Comparison of ENCODE assay signal across 18 mouse cellular contexts in genomic region chr9:44077266-44077910, GRCm38 (mm10). TPM values are rescaled to one million over a fixed set of nuclear protein-coding genes. Genes with fewer than 3 reads are reported as not detected.
DNase-seq lines count a peak whose midpoint lies in the region; ATAC-seq lines count a peak whose summit lies in the region.
"Had no signal": no experiment of that assay in that cellular context is flagged by ENCODE, and none has a peak within 500 bp of the region (broad histone marks: within the 10 kb centered on the region; RNA-seq: fewer than 3 reads in every experiment).

No protein-coding gene starts in this region.

- 75% methylated on average over 11 of the region's 11 CpGs for WGBS in heart, embryonic 11.5 days (ENCODE audit: insufficient replicate concordance)
- 85% methylated on average over 11 of the region's 11 CpGs for WGBS in kidney, embryonic 15.5 days
- 78% methylated on average over 11 of the region's 11 CpGs for WGBS in heart, embryonic 16.5 days

- H3K27ac ChIP-seq in heart, embryonic 11.5 days (ENCODE audit: low read depth, low read length) = no peak overlapping the region
- H3K27ac ChIP-seq in kidney, embryonic 15.5 days = 0 out of 2 replicates have a peak overlapping the region, but pooled peaks have one; percentile 87
- peak overlapping the region; percentile 93; the same call in 1 of the 2 replicates for H3K27ac ChIP-seq in heart, embryonic 16.5 days (ENCODE audit: low read length)
- H3K27ac ChIP-seq: forebrain, embryonic 12.5 days; midbrain, embryonic 12.5 days; stomach, postnatal 0 days had no signal

- no peak overlapping the region for H3K9ac ChIP-seq in heart, embryonic 11.5 days (ENCODE audit: low read depth, low read length)
- H3K9ac ChIP-seq in kidney, embryonic 15.5 days = no peak overlapping the region
- no peak overlapping the region for H3K9ac ChIP-seq in heart, embryonic 16.5 days (ENCODE audit: low read length)
- H3K9ac ChIP-seq: forebrain, embryonic 12.5 days; midbrain, embryonic 12.5 days had no signal

- H3K27me3 ChIP-seq in heart, embryonic 11.5 days (ENCODE audit: control insufficient read depth, insufficient read depth, low read length) = no peaks in the 10 kb centered on the region
- peaks cover 2% of the 10 kb centered on the region; the same call in 1 of the 2 replicates for H3K27me3 ChIP-seq in kidney, embryonic 15.5 days
- no peaks in the 10 kb centered on the region for H3K27me3 ChIP-seq in heart, embryonic 16.5 days (ENCODE audit: control insufficient read depth, insufficient read depth, low read length)

- DNase-seq in cerebellum, adult 11-12 months = peak; percentile 52
- no peak for DNase-seq in cerebellum, postnatal 10 days
- DNase-seq in heart, postnatal 36 days = no peak
- no peak for DNase-seq in kidney, postnatal 10 days
- DNase-seq in thymus, postnatal 0 days (ENCODE audit: low spot score) = no peak
- DNase-seq: adrenal gland, postnatal 25 days; lung, adult 2 months had no signal

- intact Hi-C loops in heart, postnatal 36 days (cut with DNase I) = no loop called here

- ATAC-seq in heart, embryonic 11.5 days (replicated peaks; ENCODE audit: insufficient number of reproducible peaks, low FRiP score, low TSS enrichment) = no peak
- ATAC-seq in kidney, embryonic 15.5 days (replicated peaks; ENCODE audit: low FRiP score) = no peak
- ATAC-seq in heart, embryonic 16.5 days (replicated peaks; ENCODE audit: extremely low read depth, insufficient read depth, low FRiP score) = no peak

- H3K4me1 ChIP-seq in heart, embryonic 11.5 days (ENCODE audit: control insufficient read depth, insufficient read depth, low read length) = peaks cover 44% of the 10 kb centered on the region
- H3K4me1 ChIP-seq in kidney, embryonic 15.5 days = peaks cover 72% of the 10 kb centered on the region
- H3K4me1 ChIP-seq in heart, embryonic 16.5 days (ENCODE audit: control insufficient read depth, insufficient read depth, low read length) = peaks cover 60% of the 10 kb centered on the region

- peak overlapping the region; percentile 33; the same call in 1 of the 2 replicates for H3K4me2 ChIP-seq in heart, embryonic 11.5 days
- H3K4me2 ChIP-seq in kidney, embryonic 15.5 days = no peak overlapping the region
- no peak overlapping the region for H3K4me2 ChIP-seq in heart, embryonic 16.5 days (ENCODE audit: low read depth, low read length)
- H3K4me2 ChIP-seq: forebrain, embryonic 12.5 days; midbrain, embryonic 12.5 days had no signal

- no peaks in the 10 kb centered on the region for H3K9me3 ChIP-seq in heart, embryonic 11.5 days (replicated peaks; ENCODE audit: control insufficient read depth, low read length)
- no peaks in the 10 kb centered on the region for H3K9me3 ChIP-seq in kidney, embryonic 15.5 days (replicated peaks)
- no peaks in the 10 kb centered on the region for H3K9me3 ChIP-seq in heart, embryonic 16.5 days (replicated peaks; ENCODE audit: control insufficient read depth, low read length)
- H3K9me3 ChIP-seq: forebrain, embryonic 12.5 days; midbrain, embryonic 12.5 days had no signal

- H3K36me3 ChIP-seq in heart, embryonic 11.5 days (ENCODE audit: control insufficient read depth, insufficient read depth, low read length) = no peaks in the 10 kb centered on the region
- H3K36me3 ChIP-seq in kidney, embryonic 15.5 days = no peaks in the 10 kb centered on the region
- 0 out of 2 replicates have a peak, but pooled peaks cover 2% of the 10 kb centered on the region for H3K36me3 ChIP-seq in heart, embryonic 16.5 days (ENCODE audit: control insufficient read depth, insufficient read depth)
- H3K36me3 ChIP-seq: forebrain, embryonic 12.5 days; midbrain, embryonic 12.5 days had no signal

- no peak overlapping the region for H3K4me3 ChIP-seq in heart, embryonic 11.5 days (ENCODE audit: low read depth, low read length)
- no peak overlapping the region for H3K4me3 ChIP-seq in kidney, embryonic 15.5 days (replicated peaks)
- no peak overlapping the region for H3K4me3 ChIP-seq in heart, embryonic 16.5 days (ENCODE audit: low read length)
- H3K4me3 ChIP-seq: forebrain, embryonic 12.5 days; midbrain, embryonic 12.5 days had no signal

RNA-seq across cellular contexts. Expression of gene Usp2, which starts 10.6 kb away (rescaled TPM):
- polyA plus RNA-seq in heart, embryonic 11.5 days (2014; fragmentation: Nextera tagmentation; extraction: Ambion mirVana) = 51.3 and 53.8 TPM in 2 replicates
- 100 to 1,000 TPM; 137 to 198 TPM for total RNA-seq in heart, postnatal 36 days (2021)
- polyA plus RNA-seq in kidney, embryonic 15.5 days (2015; fragmentation: Nextera tagmentation; extraction: Ambion mirVana) = 31.9 and 36.8 TPM in 2 replicates
- 77.5 and 89.6 TPM in 2 replicates for polyA plus RNA-seq in heart, embryonic 16.5 days (2015; fragmentation: Nextera tagmentation; extraction: Ambion mirVana)
- polyA plus RNA-seq in thymus, postnatal 0 days (2015; fragmentation: Nextera tagmentation; extraction: Ambion mirVana) = 7.4 and 13.1 TPM in 2 replicates

RNA-seq across cellular contexts. Expression of gene Mfrp, which starts 24.1 kb away (rescaled TPM):
- polyA plus RNA-seq in heart, embryonic 11.5 days (2014; fragmentation: Nextera tagmentation; extraction: Ambion mirVana) = 0.16 TPM in 1 of 2 replicates, not detected in the other
- total RNA-seq in heart, postnatal 36 days (2021) = not detected
- polyA plus RNA-seq in kidney, embryonic 15.5 days (2015; fragmentation: Nextera tagmentation; extraction: Ambion mirVana) = 0.13 TPM in 1 of 2 replicates, not detected in the other
- 0.12 TPM in 1 of 2 replicates, not detected in the other for polyA plus RNA-seq in heart, embryonic 16.5 days (2015; fragmentation: Nextera tagmentation; extraction: Ambion mirVana)
- polyA plus RNA-seq in thymus, postnatal 0 days (2015; fragmentation: Nextera tagmentation; extraction: Ambion mirVana) = not detected in 2 replicates
- total RNA-seq: adrenal gland, postnatal 25 days; CH12.LX had no signal
- polyA plus RNA-seq: inflammation-experienced regulatory T-cells, adult 6 months; large intestine, adult 2 months; midbrain, embryonic 12.5 days; stomach, postnatal 0 days had no signal

RNA-seq across cellular contexts. Expression of gene C1qtnf5, which starts 29.7 kb away (rescaled TPM):
- polyA plus RNA-seq in heart, embryonic 11.5 days (2014; fragmentation: Nextera tagmentation; extraction: Ambion mirVana) = 0.43 and 1.2 TPM in 2 replicates
- 1 to 10 TPM; 8.4 to 8.9 TPM for total RNA-seq in heart, postnatal 36 days (2021)
- 4.5 and 5.2 TPM in 2 replicates for polyA plus RNA-seq in kidney, embryonic 15.5 days (2015; fragmentation: Nextera tagmentation; extraction: Ambion mirVana)
- 3.5 and 4.2 TPM in 2 replicates for polyA plus RNA-seq in heart, embryonic 16.5 days (2015; fragmentation: Nextera tagmentation; extraction: Ambion mirVana)
- polyA plus RNA-seq in thymus, postnatal 0 days (2015; fragmentation: Nextera tagmentation; extraction: Ambion mirVana) = 1.2 and 2.0 TPM in 2 replicates
- total RNA-seq: CH12.LX; granulocyte monocyte progenitor cell, adult 5-6 weeks had no signal
- polyA plus RNA-seq: inflammation-experienced regulatory T-cells, adult 6 months had no signal

RNA-seq across cellular contexts. Expression of gene Thy1, which starts 34.2 kb away (rescaled TPM):
- 0.86 and 0.90 TPM in 2 replicates for polyA plus RNA-seq in heart, embryonic 11.5 days (2014; fragmentation: Nextera tagmentation; extraction: Ambion mirVana)
- total RNA-seq in heart, postnatal 36 days (2021) = 10 to 100 TPM; 13.3 to 15.3 TPM
- polyA plus RNA-seq in kidney, embryonic 15.5 days (2015; fragmentation: Nextera tagmentation; extraction: Ambion mirVana) = 9.6 and 10.2 TPM in 2 replicates
- 8.7 and 21.5 TPM in 2 replicates for polyA plus RNA-seq in heart, embryonic 16.5 days (2015; fragmentation: Nextera tagmentation; extraction: Ambion mirVana)
- polyA plus RNA-seq in thymus, postnatal 0 days (2015; fragmentation: Nextera tagmentation; extraction: Ambion mirVana) = 415 and 436 TPM in 2 replicates
- total RNA-seq: CH12.LX; granulocyte monocyte progenitor cell, adult 5-6 weeks had no signal
- polyA plus RNA-seq: forebrain, embryonic 12.5 days; midbrain, embryonic 12.5 days had no signal

RNA-seq across cellular contexts. Expression of gene Gm49380, which starts 35.9 kb away (rescaled TPM):
- 0.28 TPM in 1 of 2 replicates, not detected in the other for polyA plus RNA-seq in heart, embryonic 11.5 days (2014; fragmentation: Nextera tagmentation; extraction: Ambion mirVana)
- under 1 TPM in 1 of 2 experiments, not detected in 1; 0.14 TPM for total RNA-seq in heart, postnatal 36 days (2021)
- polyA plus RNA-seq in kidney, embryonic 15.5 days (2015; fragmentation: Nextera tagmentation; extraction: Ambion mirVana) = 0.17 and 0.21 TPM in 2 replicates
- 0.07 and 0.20 TPM in 2 replicates for polyA plus RNA-seq in heart, embryonic 16.5 days (2015; fragmentation: Nextera tagmentation; extraction: Ambion mirVana)
- polyA plus RNA-seq in thymus, postnatal 0 days (2015; fragmentation: Nextera tagmentation; extraction: Ambion mirVana) = 0.05 and 0.10 TPM in 2 replicates
- total RNA-seq: CH12.LX; granulocyte monocyte progenitor cell, adult 5-6 weeks had no signal
- polyA plus RNA-seq: inflammation-experienced regulatory T-cells, adult 6 months; large intestine, adult 2 months; lung, adult 2 months; spleen, adult 2 months; stomach, postnatal 0 days had no signal
